Mouse (Mus musculus) forebrain, embryonic 11.5 days (tissue): Measurements from ENCODE around the gene Armh3. TPM values are rescaled to one million over a fixed set of nuclear protein-coding genes. Genes with fewer than 3 reads are reported as not detected.

Source experiments
- ATAC-seq: fragments of 200-750 bp; cut with Nextera tagmentation; replicated peaks from 2 replicates; pipeline ENCODE4 v1.8.0; 2017; ENCODE audit warnings: moderate TSS enrichment; ENCODE audit not compliant: low FRiP score
- DNase-seq: peaks from one replicate; pipeline ENCODE4 v3.0.0-alpha.2; 2017; ENCODE audit warnings: low spot score
- H3K27ac ChIP-seq: fragments of 300-500 bp; sonication (generic); 2 replicates; pipeline ENCODE4 v1.5.1; 2014; ENCODE audit warnings: low read depth, low read length
- H3K27me3 ChIP-seq: fragments of 300-500 bp; sonication (generic); 2 replicates; pipeline ENCODE4 v1.6.1; 2014; ENCODE audit warnings: mild to moderate bottlenecking, low read length, mixed read lengths; ENCODE audit not compliant: control insufficient read depth, insufficient read depth
- H3K36me3 ChIP-seq: fragments of 300-500 bp; sonication (generic); 2 replicates; pipeline ENCODE4 v1.6.1; 2014; ENCODE audit warnings: mild to moderate bottlenecking, low read length, moderate library complexity, mixed read lengths; ENCODE audit not compliant: control insufficient read depth, insufficient read depth
- H3K4me1 ChIP-seq: fragments of 300-500 bp; sonication (generic); replicated peaks from 2 replicates; pipeline ENCODE4 v1.6.1; 2014; ENCODE audit warnings: low read length, mixed read lengths; ENCODE audit not compliant: control insufficient read depth, insufficient read depth
- H3K4me2 ChIP-seq: fragments of 300-500 bp; sonication (generic); 2 replicates; pipeline ENCODE4 v1.6.1; 2014; ENCODE audit warnings: low read depth, mild to moderate bottlenecking, low read length, moderate library complexity, mixed read lengths; ENCODE audit not compliant: severe bottlenecking
- H3K4me3 ChIP-seq: fragments of 300-500 bp; sonication (generic); 2 replicates; pipeline ENCODE4 v1.5.1; 2014; ENCODE audit warnings: low read depth, low read length
- H3K9ac ChIP-seq: fragments of 300-500 bp; sonication (generic); 2 replicates; pipeline ENCODE4 v1.6.1; 2014; ENCODE audit warnings: low read length
- H3K9me3 ChIP-seq: fragments of 300-500 bp; sonication (generic); 2 replicates; pipeline ENCODE4 v1.6.1; 2016; ENCODE audit warnings: low read length, mixed read lengths; ENCODE audit not compliant: control insufficient read depth
- WGBS: fragments of 180-500 bp; shearing (Covaris S2); extraction: QIAGEN DNeasy Blood & Tissue Kit; methylation state at CpG from one replicate; pipeline ENCODE4 v1.1.7; 2014; 5-methylcytosine and 5-hydroxymethylcytosine counted together
- polyA plus RNA-seq: library from polyadenylated mRNA; unstranded; fragments of >200 nt; fragmentation: Nextera tagmentation; extraction: Ambion mirVana; gene quantifications from 2 replicates; pipeline ENCODE4 v1.2.1, GENCODE M21; 2014

Armh3 gene
- polyA plus RNA-seq, 1 experiment from 2014 or later: 17.2 TPM

DNA sequence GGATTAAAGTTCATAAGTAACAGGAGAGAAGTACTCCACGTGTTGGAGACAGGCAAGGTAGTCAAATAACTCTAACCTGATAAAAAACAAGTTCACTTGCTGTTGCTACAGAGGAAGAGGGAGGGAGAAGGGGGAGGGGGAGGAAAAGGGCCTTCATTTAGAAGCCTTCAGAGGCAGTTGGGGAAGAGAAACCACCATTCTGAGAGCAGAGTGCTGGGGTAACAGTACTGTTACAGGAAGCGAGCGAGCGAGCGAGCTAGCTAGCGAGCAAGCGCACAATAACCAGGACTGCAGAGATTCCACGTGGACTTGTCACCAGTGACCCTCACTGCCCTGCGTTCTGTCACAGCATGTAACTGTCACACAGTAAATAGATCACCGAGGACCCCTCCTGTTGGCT, 154.9 kb downstream of the Armh3 start:
- no peak for DNase-seq
- Histone ChIP-seq H3K9me3 (no peaks in the 10 kb centered on the region), H3K27me3 (no peaks in the 10 kb centered on the region), H3K4me3 (no peak overlapping the region), H3K36me3 (no peaks in the 10 kb centered on the region), H3K4me1 (peaks cover 13% of the 10 kb centered on the region), H3K27ac (no peak overlapping the region), H3K9ac (no peak overlapping the region), H3K4me2 (no peak overlapping the region)
- ATAC-seq: no peak
- 37% methylated on average over 10 of the region's 10 CpGs for WGBS

GRCm38 (mm10) chr19:45837050-45837994, 161.0 kb downstream of the Armh3 start:
- Histone ChIP-seq H3K27me3 (no peaks in the 10 kb centered on the region), H3K4me2 (no peak overlapping the region), H3K27ac (no peak overlapping the region), H3K36me3 (no peaks in the 10 kb centered on the region), H3K4me1 (no peaks in the 10 kb centered on the region), H3K9me3 (no peaks in the 10 kb centered on the region), H3K4me3 (no peak overlapping the region), H3K9ac (no peak overlapping the region)
- ATAC-seq (no peak), DNase-seq (no peak)
- 86% methylated on average over 12 of the region's 12 CpGs for WGBS

DNA sequence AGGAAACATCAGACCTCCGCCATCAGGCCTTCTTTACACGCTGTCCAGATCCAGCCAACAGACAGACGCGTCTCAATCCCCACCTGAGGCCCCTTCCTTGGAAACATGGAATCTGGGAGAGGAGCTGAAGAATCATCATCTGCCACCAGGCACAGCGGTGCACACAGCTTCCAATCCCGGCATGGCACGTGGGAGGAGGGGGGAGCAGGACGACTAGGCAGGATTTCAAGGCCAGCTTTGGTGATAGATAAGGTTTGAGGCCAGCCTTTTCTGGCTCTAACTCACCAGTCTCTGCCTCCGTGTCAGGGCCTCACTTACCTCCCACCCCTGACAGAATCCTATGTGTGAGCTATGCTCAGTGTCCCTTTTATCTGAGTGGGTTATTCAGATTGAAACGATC, 162.8 kb downstream of the Armh3 start:
- WGBS: 84% methylated on average over 10 of the region's 10 CpGs
- Histone ChIP-seq H3K9me3 (no peaks in the 10 kb centered on the region), H3K4me1 (no peaks in the 10 kb centered on the region), H3K9ac (no peak overlapping the region), H3K4me2 (no peak overlapping the region), H3K27me3 (no peaks in the 10 kb centered on the region), H3K36me3 (no peaks in the 10 kb centered on the region), H3K4me3 (no peak overlapping the region), H3K27ac (no peak overlapping the region)
- DNase-seq (no peak), ATAC-seq (no peak)

GRCm38 (mm10) chr19:45833665-45834064, 164.6 kb downstream of the Armh3 start:
- ATAC-seq (no peak), DNase-seq (no peak)
- H3K9ac ChIP-seq: no peak overlapping the region
- WGBS: 87% methylated on average over 10 of the region's 10 CpGs
- no peak overlapping the region for H3K4me3 ChIP-seq
- H3K27me3 ChIP-seq: no peaks in the 10 kb centered on the region
- no peaks in the 10 kb centered on the region for H3K4me1 ChIP-seq
- H3K36me3 ChIP-seq: no peaks in the 10 kb centered on the region
- H3K4me2 ChIP-seq: no peak overlapping the region
- no peak overlapping the region for H3K27ac ChIP-seq
- no peaks in the 10 kb centered on the region for H3K9me3 ChIP-seq

DNA sequence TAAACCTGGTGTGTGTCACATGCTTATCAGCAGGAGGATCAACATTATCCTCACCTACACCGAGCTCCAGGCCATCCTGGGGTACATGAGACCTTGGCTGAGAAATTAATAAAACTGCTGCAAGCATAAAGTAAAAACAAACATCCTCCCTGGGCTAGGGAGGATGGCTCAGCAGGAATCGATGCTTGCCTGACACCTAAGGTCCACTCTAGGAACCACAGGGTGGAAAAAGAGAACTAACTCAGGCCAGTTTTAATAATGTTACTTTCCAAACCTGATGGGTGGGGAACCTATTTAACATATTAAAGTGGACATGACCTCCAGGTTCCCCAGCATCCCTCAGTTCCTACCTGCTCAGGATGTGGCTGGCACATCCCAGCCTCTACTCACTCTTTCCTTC, 167.6 kb downstream of the Armh3 start:
- Histone ChIP-seq H3K27ac (no peak overlapping the region), H3K9ac (no peak overlapping the region), H3K4me1 (no peaks in the 10 kb centered on the region), H3K27me3 (no peaks in the 10 kb centered on the region), H3K4me3 (no peak overlapping the region), H3K4me2 (no peak overlapping the region), H3K36me3 (no peaks in the 10 kb centered on the region), H3K9me3 (no peaks in the 10 kb centered on the region)
- ATAC-seq: no peak
- no peak for DNase-seq
- WGBS: 82% methylated on average over 2 of the region's 2 CpGs

DNA sequence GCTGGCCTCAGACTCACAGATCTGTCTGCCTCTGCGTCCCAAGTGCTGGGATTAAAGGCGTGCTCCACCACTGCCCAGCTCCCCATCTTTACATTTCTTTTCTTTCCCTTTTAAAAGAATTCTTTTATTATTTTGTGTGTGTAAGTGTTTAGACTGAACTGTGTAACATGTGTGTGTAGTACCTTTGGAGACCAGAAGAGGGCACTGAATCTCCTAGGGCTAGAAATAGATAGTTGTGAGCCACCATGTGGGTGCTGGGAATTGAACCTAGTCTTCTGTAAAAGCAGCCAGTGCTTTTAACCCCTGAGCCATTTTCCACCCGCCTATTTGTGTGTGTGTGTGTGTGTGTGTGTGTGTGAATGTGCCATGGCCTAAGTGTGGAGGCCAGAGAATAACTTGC, 170.6 kb downstream of the Armh3 start:
- WGBS: 89% methylated on average over 3 of the region's 3 CpGs
- no peak for ATAC-seq

DNA sequence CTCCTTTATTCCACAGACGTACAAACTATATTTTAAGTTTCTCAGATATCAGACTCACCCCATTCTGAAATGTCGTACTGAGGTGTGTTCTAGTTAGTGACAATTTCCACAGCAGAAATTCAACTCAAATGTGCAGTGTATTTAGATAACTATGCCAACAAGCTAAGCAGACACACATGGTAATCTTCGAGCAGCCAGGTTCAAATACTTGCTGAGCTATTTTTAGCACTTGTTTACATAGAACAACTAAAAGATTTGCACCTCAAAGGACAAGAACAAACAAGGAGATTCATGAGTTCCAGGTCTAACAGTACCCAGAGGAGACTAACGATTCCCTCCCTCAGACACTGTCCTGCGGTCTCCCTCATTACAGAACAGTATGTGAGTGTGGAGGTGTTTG, 171.2 kb downstream of the Armh3 start:
- ATAC-seq (no peak), DNase-seq (no peak)
- Histone ChIP-seq H3K36me3 (no peaks in the 10 kb centered on the region), H3K4me1 (no peaks in the 10 kb centered on the region), H3K9ac (no peak overlapping the region), H3K4me3 (no peak overlapping the region), H3K27me3 (no peaks in the 10 kb centered on the region), H3K4me2 (no peak overlapping the region), H3K9me3 (no peaks in the 10 kb centered on the region), H3K27ac (no peak overlapping the region)
- WGBS: 87% methylated on average over 5 of the region's 5 CpGs

More for the DNA sequence above, 170.6 kb downstream of the Armh3 start:
- Histone ChIP-seq H3K9ac (no peak overlapping the region), H3K27ac (no peak overlapping the region), H3K4me3 (no peak overlapping the region), H3K27me3 (no peaks in the 10 kb centered on the region), H3K9me3 (no peaks in the 10 kb centered on the region), H3K4me1 (no peaks in the 10 kb centered on the region), H3K36me3 (no peaks in the 10 kb centered on the region), H3K4me2 (no peak overlapping the region)
- no peak for DNase-seq

DNA sequence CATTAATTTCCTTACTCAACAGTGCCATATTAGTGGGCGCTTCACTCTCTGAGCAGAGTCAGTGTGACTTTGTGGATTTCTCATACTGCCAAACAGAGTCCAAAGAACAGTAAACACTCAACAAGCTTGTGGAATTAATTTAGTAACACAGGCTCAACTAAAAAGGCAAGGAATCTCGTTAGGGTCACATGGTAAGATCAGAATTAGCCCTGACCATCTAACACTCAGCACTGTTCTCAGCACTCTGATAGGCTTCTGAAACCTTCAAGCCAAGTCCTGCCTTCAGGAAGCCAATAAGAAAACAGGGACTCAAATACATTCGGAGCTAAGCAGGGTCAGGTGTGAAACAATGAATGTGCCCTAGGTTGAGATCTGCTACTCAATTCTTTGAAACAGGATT, 172.1 kb downstream of the Armh3 start:
- no peak for DNase-seq
- Histone ChIP-seq H3K27me3 (no peaks in the 10 kb centered on the region), H3K36me3 (no peaks in the 10 kb centered on the region), H3K27ac (no peak overlapping the region), H3K4me3 (no peak overlapping the region), H3K9ac (no peak overlapping the region), H3K4me2 (no peak overlapping the region), H3K9me3 (no peaks in the 10 kb centered on the region), H3K4me1 (no peaks in the 10 kb centered on the region)
- WGBS: 86% methylated on average over 3 of the region's 3 CpGs
- no peak for ATAC-seq

DNA sequence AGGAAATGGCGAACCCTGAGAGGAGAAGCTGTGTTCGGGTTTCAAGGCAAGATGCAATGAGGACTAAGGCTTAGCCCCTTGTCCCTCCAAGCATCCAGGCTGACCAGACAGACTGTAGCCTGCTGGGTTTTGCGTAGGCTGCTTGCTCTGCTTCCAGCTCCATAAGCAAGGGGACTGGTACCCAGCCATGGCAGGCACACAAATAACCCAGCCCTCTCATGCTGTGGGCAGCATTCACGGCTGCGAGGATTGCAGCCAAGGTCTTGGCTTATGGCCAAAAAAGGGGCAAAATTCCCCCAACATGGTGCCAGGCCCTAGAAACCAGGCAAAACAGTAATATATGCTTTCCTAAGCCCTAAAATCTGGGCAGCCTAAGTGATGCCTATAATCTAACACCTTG, 176.5 kb downstream of the Armh3 start:
- Histone ChIP-seq H3K9me3 (no peaks in the 10 kb centered on the region), H3K27me3 (no peaks in the 10 kb centered on the region), H3K4me3 (no peak overlapping the region), H3K9ac (no peak overlapping the region), H3K4me1 (0 out of 2 replicates have a peak, but pooled peaks cover under 1% of the 10 kb centered on the region), H3K27ac (no peak overlapping the region), H3K36me3 (no peaks in the 10 kb centered on the region), H3K4me2 (no peak overlapping the region)
- WGBS: 75% methylated on average over 5 of the region's 5 CpGs
- ATAC-seq: no peak
- no peak for DNase-seq
